Mouse (Mus musculus): ENCODE results near the gene Gata2.

The Gata2 gene

DNA sequence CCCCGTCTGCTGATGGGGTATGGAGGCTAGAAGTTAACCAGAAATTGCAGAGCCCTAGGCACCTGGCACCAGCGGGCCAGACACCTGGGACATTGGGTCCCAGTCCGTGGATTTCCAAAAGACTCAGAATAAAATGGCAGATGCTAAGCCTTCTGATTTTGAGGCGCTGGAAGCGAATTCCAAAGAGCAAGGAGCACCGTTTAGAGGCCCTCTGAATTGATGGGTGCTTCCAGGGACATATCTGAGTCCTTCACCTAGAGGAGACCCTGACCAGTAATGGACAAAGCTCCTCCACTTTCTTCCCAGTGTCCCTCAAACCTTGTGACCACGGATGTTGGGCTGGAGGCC, 1.3 kb downstream of the Gata2 start:
- no peak for DNase-seq (ENCODE audit: low spot score)

DNA sequence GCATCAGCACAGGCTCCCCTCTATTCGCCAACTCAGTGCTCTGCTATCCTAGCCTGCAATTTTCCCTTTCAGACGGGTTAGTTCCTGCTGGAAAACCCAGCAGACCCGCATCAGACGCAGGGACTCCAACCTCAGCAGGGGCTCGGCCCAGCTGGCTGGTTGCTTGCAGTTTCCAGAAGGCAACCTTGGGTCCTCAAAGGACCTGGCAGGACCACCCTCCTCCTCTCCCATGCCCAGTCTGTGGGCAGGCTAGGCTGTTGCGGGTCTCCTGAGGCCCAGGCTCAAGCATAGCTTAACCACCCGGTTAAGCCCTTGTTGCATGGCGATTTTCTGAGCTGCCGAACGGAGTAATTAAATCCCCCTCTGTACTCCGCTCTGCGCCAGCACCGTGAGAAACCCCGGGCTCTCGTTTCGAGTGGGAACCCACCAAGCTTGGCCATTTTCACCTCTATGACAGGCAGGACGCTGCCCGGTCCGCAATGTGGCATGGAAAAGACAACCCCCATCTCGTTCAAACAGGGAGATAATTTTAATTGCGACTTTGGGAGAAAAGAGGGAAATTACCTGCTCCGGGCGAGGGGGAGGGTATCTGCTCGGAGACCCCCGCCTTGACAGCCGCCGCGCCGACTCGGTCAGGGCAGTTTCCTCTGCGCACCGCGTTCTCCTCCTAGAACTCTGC, 2.5 kb downstream of the Gata2 start:
- no peak for DNase-seq (ENCODE audit: low spot score)

DNA sequence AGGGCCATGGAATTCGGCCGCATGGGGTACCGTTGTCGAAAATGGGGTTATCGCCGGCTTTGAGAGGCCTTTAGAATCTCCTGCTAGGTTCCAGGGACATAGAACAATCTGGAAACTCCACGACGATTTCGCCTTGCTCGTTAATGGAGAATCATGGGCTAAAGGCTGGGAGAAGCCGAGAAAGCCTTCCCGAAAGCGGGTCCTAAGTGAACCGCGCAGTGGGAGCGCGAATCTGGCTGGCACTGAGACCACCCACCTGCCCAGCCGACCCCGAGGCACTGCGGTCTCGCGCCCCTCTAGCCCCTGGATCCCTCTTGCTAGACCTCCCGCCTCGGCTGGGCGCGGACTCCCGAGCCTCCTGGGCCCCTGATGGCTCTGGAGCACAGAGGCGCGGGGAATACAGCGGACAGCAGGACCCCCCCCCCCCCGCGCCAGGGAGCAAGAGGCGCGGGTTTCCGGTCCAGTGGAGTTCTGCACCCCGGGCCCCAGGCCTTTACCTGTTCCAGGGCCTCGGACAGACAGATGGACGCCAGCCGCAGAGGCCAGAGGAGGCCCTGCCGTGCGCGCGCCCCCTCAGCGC, 3.1 kb downstream of the Gata2 start:
- DNase-seq (ENCODE audit: low spot score) = no peak

DNA sequence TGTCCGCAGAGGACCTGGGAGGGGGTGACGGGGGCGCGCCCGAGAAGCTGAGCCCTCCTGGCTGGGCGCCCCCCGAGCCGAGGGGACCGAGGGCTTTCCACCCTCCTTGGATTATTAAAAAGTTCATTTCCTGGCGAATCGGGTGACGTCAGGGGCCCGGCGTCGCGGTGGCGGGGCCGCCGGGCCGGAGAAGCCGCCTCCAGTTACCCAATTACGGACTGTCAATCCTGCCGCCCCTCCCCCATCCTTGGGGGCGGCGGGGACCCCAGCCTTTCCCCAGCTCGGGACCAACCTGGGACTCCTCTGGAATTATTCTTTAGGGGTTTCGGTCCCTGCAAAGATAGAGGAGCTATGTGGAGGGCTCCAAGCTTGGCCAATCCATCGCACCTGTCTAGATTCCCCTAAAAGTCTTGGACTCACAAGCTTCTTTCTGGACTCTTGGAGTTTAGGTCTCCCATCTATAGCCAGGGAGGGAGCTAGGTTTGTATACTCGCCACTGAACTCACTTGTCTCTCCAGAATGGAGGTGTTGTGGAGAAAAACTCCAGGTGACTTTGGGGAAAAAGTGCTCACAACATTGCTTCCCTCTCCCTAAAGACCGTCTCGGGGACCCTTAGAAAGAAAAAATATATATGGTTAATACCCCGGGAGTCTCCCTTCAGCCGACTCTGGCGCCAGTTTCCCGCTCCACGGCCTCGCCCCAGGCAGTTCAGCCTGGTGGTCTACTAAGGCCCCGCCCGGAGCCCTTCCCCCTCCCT, 3.8 kb downstream of the Gata2 start:
- DNase-seq (ENCODE audit: low spot score) = no peak

DNA sequence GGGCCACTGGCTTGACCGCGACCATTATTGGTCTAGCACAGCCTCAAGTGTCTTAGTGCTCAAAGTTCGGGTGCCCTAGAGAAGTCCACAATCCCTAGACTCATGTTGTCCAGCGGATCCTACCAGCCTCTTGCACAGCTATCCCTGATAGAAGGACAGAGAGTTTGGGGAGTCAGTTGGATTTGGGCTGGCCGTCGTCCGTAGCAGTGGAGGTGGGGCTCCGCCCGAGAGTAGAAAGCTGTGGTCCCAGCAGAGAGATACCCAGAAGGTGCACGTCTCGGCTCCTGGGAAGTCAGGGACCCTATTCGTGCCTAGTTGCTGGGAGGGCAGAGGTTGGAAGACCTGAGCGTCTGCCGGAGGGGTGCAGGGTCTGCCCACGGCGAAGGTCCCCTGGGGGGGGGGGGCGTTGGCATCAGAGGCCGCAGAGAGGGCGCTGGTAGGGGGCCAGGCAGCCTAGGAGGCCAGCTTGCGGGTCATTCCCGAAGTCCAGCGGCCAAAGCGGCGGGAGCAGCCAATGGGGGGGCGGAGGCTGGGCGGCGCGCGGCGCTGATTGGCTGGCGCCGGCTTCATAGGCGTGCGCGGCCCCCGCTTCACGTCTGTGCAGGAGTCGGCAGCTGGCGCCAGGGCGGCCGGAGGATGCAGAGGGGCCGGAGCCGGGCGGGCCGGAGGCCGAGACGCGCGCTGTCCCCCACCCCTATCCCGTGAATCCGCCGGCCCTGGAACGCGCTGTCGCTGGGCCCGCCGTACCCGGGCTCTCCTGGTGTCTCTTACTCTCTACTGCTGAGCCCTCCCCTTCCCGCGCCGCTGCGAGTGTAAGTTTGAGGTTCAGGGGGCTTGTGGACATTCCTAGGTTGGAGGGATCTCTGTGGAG, 4.6 kb downstream of the Gata2 start:
- DNase-seq (ENCODE audit: low spot score) = peak; percentile 73

DNA sequence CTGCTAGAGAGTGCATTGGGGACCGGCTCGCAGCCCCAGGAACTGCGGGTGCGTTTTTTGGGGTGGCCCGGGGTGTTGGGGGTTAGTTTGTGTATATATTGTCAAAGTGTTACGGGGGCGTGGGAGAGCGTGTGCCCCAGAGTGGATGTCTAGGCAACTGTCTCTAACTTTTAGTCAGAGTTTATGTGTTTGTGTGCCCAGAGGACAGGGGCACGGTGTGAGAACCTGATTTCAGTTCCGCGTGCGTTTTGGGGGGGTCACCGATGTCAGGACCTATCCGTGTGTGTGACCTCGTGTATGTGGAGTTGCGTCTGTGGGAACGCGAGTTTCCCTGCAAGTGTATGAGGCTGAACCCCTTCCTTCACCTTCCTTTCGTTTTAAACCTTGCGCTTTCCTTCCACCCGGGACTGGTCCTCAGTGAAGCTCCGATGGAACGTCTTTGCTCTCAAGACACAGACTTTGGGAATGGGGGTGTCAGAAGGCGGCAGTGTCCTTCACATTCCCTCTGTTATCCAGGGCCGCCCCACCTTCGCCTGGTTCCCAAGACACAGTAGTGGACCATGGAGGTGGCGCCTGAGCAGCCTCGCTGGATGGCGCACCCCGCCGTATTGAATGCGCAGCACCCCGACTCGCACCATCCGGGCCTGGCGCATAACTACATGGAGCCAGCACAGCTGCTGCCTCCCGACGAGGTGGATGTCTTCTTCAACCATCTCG, 5.5 kb downstream of the Gata2 start:
- peak; percentile 9 for DNase-seq (ENCODE audit: low spot score)

DNA sequence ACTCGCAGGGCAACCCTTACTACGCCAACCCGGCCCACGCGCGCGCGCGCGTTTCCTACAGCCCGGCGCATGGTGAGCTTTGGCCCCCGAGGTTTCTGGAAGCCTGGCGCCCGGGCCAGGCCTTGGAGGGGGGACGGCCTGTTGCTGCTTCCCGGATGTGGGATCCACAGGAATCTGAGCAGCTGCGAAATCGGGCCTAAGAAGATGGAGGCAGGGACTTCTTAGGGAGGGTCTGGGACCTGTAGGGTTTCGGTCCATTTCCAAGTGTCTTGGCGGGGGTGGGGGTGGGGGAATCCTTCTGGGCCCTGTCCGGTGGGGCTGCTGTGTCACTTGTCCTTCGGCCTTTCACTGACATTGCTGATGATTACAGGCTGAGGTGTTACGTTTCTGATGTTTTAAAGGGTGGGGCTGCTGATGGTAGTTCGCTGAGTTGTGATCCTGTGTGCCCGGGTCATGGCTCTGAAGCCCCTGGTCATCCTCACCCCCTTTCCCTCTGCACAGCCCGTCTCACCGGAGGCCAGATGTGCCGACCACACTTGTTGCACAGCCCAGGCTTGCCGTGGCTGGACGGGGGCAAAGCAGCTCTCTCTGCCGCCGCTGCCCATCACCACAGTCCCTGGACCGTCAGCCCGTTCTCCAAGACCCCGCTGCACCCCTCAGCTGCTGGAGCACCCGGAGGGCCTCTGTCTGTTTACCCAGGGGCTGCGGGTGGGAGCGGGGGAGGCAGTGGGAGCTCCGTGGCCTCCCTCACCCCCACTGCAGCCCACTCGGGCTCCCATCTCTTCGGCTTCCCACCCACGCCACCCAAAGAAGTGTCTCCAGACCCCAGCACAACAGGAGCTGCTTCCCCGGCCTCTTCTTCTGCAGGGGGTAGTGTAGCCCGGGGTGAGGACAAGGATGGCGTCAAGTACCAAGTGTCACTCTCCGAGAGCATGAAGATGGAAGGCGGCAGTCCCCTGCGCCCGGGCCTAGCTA, 6.3 kb downstream of the Gata2 start:
- peak; percentile 9 for DNase-seq (ENCODE audit: low spot score)

DNA sequence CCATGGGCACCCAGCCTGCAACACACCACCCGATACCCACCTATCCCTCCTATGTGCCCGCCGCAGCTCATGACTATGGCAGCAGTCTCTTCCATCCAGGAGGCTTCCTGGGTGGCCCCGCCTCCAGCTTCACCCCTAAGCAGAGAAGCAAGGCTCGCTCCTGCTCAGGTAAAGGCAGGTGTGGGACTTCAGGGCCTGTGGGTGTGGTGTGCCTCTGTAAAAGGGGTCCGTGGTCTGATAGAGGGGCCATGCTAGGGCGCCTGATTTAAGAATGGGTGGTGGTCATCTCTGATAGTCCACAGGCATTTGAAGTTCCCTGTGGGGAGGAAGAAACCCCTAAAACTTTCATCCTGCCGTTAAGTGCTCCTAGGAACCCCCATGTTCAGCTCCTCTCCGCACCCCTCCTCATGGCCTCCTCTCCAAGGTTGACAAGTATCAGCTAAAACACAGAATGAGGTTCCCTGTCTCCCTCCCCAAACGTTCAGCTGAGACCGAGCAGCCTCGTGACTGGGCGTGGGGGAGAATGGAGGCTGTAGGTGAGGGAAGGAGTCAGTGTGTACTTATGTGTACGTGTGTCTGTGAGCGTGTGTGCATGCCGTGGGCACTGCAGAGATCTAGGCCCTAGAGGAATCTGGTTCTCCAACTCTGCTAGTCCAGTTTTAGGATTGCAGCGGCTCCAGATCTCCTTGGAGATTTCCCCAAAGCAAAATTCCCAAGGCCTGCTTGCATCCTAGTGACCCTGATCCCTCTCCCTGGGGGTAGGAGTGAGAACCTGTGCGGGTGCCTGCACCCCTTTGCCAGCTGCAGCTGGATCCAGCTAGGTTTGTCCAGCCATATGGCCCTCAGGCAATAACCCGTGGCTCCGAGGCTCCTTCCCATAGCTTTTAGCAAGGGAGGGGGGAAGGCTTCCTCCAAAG, 7.3 kb downstream of the Gata2 start:
- DNase-seq (ENCODE audit: low spot score) = no peak

DNA sequence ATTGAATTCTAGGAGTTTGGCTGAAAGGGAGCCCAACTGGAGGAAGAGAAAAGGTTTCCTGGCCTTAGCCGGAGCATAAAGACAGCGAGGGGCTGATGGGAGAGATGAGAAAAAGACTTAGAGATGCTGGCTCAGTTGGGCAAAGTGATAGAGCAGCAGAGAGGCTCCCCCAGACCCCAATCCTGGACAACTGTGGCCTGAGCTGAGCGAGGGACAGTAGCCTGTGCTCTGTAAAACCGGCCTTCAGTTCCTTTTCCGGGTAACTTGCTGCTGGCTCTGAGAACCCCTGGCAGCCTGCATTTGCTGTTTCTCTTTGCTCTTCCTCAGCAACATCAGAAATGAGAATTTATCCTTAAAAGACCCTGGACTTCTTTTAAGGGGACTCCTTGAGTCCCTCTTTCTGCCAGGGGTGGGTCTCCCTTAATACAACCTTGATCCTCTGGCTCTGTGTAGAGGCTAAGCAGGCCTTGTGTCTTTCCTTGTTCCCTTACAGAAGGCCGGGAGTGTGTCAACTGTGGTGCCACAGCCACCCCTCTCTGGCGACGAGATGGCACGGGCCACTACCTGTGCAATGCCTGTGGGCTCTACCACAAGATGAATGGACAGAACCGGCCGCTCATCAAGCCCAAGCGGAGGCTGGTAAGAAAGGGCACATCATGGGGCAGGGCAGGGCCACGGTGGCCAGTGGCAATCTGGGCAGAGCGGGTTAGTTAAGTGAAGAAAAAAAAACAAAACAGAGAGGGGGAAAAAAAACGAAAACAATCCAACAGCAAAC, 8.4 kb downstream of the Gata2 start:
- no peak for DNase-seq (ENCODE audit: low spot score)

DNA sequence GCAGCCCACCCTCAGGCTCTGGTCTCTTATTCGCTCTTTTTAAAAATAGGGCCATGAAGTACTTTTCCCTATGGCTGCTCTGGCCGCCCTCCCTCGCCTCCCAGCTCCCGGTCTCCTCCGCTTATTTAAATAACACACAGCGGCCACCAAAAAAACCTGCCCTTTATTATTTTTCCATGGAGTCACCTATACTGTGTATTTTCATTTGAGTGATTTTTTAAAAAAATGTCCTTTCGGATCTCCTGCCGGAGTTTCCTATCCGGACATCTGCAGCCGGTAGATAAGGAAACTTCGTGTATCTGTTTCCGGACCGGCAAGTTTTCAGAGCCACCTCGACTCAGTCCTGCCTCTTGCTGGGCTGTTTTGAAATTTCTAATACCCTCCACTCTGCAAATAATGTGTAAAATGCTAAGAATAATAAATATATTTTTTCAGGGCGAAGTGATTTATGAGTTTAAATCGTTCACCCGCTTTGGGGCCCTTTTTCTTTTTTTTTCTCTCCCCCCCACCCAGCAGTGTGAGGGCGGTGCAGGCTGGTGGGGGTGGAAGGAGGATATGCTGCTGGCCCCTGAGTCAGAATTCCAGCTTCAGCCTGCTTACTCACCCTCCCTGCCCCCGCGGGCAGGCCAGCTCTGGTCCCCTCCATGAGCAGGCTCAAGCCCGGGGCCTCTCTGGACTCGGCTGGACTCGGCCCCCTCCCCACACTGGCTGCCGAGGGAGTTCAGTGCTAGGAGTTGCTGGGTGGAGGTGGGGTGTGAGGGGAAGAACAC, 9.4 kb downstream of the Gata2 start:
- no peak for DNase-seq (ENCODE audit: low spot score)

DNA sequence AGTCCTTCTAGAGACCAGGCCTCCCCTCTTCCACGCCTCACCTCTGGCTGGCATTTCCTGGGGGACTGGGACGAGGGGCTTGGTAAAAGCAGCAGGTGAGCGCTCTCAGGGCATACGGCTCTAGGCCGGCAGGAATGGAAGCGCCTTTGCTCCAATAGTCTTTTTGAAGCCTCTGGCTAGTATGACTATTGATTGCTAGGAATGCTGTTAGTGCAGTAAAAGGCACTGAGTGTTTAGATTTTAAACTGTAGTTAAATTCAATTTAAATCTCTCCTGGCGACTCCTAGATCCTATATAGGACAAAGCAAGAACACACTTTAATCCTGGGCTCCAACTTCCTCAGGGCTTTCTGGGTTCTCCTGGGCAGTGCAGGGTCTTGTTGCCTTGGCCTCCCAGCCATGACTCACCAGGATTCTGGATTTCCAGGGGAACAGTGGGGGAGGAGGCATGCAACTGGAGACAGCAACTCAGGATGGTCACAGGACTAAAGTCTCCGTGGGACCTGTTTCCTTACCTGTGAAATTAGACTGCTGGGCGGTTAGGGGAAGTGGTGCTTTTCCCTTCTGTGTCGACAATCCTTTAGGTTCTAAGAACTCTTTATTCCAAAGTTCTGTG, 10.2 kb downstream of the Gata2 start:
- DNase-seq (ENCODE audit: low spot score) = no peak

DNA sequence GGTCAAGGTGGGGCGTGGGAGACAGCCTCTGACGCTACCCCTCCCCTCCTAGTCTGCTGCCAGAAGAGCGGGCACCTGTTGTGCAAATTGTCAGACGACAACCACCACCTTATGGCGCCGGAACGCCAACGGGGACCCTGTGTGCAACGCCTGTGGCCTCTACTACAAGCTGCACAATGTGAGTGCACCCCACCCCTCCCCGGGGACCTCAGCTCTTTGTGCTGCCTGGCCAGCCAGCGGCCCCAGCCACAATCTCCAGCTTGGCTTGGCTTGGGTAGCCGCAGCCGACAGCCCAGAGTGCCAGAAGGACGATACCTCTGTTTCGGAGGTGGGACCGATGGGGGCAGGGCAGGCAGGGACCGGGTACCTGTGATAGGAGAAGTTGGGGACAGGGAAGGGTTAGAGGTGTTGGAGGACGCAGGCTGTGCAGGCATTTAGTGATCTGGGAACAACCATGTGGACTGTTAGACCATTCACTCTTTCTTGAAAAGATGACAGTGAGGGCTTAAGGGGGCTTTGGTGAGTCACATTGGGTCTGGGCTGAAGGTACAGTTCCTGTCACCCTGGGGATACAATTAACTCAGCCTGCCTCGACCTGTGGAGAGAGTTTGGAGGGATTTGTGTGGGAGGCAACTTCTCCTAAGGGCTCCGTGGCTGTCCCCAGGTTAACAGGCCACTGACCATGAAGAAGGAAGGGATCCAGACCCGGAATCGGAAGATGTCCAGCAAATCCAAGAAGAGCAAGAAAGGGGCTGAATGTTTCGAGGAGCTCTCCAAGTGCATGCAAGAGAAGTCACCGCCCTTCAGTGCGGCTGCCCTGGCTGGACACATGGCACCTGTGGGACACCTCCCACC, 11.1 kb downstream of the Gata2 start:
- no peak for DNase-seq (ENCODE audit: low spot score)

DNA sequence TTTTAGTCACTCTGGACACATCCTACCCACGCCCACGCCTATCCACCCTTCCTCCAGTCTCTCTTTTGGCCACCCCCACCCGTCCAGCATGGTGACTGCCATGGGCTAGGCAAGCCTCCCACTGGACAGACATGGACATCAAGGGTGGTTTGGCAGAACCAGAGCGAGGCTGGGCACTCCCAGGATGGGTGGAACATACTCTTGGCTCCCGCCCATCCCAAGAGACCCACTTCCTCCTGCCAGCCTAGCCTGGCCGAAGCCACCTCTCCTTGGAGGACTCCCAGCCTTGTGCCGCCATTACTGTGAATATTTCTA, 11.7 kb downstream of the Gata2 start:
- no peak for DNase-seq (ENCODE audit: low spot score)

DNA sequence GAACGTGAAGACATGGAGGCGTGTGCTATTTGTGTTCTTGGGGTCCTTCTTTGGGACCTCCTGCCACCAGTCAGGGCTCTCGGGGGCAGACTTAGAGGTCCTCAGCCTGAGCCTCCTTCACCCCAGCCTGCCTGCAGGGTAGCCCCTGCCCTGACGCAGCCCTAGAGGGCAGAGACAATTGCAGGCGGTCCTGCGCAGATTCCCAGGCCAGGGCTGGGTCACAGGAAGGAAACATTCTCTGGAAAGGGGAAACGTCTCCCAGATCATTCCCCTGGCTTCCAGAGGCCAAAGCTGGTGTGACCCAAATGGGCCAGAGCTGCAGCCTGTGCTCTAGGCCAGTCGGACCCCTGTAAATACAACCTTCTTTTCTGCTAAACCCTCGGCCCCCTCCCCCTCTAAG, 12.2 kb downstream of the Gata2 start:
- no peak for DNase-seq (ENCODE audit: low spot score)

DNA sequence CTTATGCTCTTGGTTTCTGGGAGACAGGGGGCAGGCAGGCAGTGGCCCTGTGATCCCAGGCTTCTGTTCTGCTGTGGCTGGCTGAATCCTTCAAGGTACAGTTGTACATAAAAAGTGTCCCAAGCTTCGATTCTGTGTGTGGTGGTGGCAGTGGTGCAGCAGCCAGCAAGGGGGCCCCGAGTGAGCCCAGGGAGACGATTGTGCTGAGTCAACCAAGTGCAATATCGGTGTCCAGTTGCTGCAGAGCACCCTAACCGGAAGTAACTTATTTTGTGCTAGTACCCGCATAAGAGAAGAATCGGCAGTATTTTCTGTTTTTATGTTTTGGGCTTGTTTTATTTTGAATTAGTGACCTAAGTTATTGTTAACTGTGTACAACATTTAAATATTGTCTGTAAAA, 12.9 kb downstream of the Gata2 start:
- DNase-seq (ENCODE audit: low spot score) = no peak

DNA sequence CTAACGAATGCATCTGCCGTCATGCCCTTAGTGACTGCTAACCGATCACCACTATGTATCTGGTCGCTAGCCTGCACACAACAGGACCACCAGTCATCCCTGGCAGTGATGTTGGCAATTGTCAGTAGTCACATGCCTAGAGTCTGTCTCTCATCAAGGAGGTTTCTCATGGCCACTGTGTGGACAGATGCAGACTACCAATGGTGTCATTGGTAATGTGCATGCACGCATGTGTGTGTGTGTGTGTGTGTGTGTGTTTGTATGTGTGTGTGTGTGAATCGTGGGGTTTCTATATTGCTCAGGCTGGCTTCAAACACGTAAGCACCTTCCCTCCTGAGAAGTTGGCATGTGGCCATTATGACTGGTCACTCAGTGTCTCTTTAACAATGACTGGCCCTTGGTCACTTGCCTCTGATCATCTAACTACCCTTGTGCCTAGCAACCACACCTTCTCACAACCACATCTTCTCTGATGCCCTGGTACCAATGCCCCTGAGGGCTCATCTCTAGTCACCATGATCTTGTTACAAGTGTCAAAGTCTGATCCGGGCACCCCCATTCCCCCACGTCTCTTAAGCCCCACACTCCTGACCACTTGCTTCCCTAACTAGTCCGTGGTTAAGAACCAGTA, 13.8 kb downstream of the Gata2 start:
- no peak for DNase-seq (ENCODE audit: low spot score)
